Mouse (Mus musculus) spleen, embryonic (tissue): ENCODE data around the gene Cutc.

Source experiments
- CTCF ChIA-PET: fragments of 350-600 bp; sonication (Branson Sonifier 250); formaldehyde crosslinking; loops from one replicate; lab custom pipeline; 2022; lab: Charles Lee

Gene Cutc

GRCm38 (mm10) chr19:43792537-43792936, 39.7 kb downstream of the Cutc start:
- CTCF ChIA-PET = interaction anchor here (0.6 kb wide), 1 partner anchor 165 kb away, joined by 3 read pairs; no protein-coding TSS in a partner anchor

- CTCF ChIA-PET = interaction anchor here (0.6 kb wide), 1 partner anchor 23 kb away, joined by 3 read pairs; no protein-coding TSS in a partner anchor
Observed at GRCm38 (mm10) chr19:43793951-43794350, 41.2 kb downstream of the Cutc start.

- CTCF ChIA-PET = no interaction called here
Observed at GRCm38 (mm10) chr19:43795511-43795910, 42.7 kb downstream of the Cutc start.

- CTCF ChIA-PET = no interaction called here
Observed at GRCm38 (mm10) chr19:43797216-43797615, 44.4 kb downstream of the Cutc start.

- CTCF ChIA-PET = no interaction called here
Observed at GRCm38 (mm10) chr19:43801427-43802051, 48.7 kb downstream of the Cutc start.

GRCm38 (mm10) chr19:43803866-43804265, 51.1 kb downstream of the Cutc start:
- CTCF ChIA-PET = no interaction called here

- CTCF ChIA-PET = no interaction called here
Observed at GRCm38 (mm10) chr19:43809331-43809730, 56.5 kb downstream of the Cutc start.

- CTCF ChIA-PET = no interaction called here
Observed at GRCm38 (mm10) chr19:43811419-43811818, 58.6 kb downstream of the Cutc start.

- CTCF ChIA-PET = no interaction called here
Observed at GRCm38 (mm10) chr19:43813315-43813714, 60.5 kb downstream of the Cutc start.

GRCm38 (mm10) chr19:43815661-43816414, 63.0 kb downstream of the Cutc start:
- CTCF ChIA-PET = no interaction called here
